Mouse (Mus musculus): ENCODE measurements at regions not wholly inside any gene's neighbourhood (a gene's known extent, or its start where the extent isn't known, plus 50 kb on each side); places are given as distances from the start of the nearest gene placed in this dataset.
"Not testable (repeated sequence)": the region's sequence is repeated elsewhere in the genome, so short reads cannot be mapped to it uniquely, and the experiment has no call there.

GRCm38 (mm10) chr16:76474481-76474880, 100.9 kb upstream of the Nrip1 start:
- TF ChIP-seq CTCF (IDR thresholded peaks at IDR 0.05; ENCODE audit: low read depth, low read length) (no peak), POLR2A (IDR thresholded peaks at IDR 0.05; ENCODE audit: insufficient read depth, low read length) (no peak), EP300 (IDR thresholded peaks at IDR 0.05; ENCODE audit: insufficient read depth, low read depth, low read length) (no peak)

GRCm38 (mm10) chr16:76472386-76472785, 98.8 kb upstream of the Nrip1 start:
- Histone ChIP-seq H3K4me3 (ENCODE audit: low read depth, low read length) (no peak overlapping the region), H3K9ac (ENCODE audit: low read depth, poor library complexity, severe bottlenecking) (no peak overlapping the region), H3K36me3 (ENCODE audit: control insufficient read depth, insufficient read depth, low read length, poor library complexity, severe bottlenecking) (no peaks in the 10 kb centered on the region), H3K27me3 (ENCODE audit: control insufficient read depth, insufficient read depth, low read length, poor library complexity, severe bottlenecking) (no peaks in the 10 kb centered on the region), H3K9me3 (replicated peaks; ENCODE audit: control insufficient read depth, insufficient read depth, low read length, poor library complexity, severe bottlenecking) (no peaks in the 10 kb centered on the region), H3K4me1 (ENCODE audit: control insufficient read depth, insufficient read depth, low read length) (no peaks in the 10 kb centered on the region), H3K27ac (ENCODE audit: insufficient read depth, low read length) (no peak overlapping the region)
- TF ChIP-seq POLR2A (IDR thresholded peaks at IDR 0.05; ENCODE audit: insufficient read depth, low read length) (no peak), EP300 (IDR thresholded peaks at IDR 0.05; ENCODE audit: insufficient read depth, low read depth, low read length) (no peak), CTCF (IDR thresholded peaks at IDR 0.05; ENCODE audit: low read depth, low read length) (no peak)

More at GRCm38 (mm10) chr16:76474481-76474880, 100.9 kb upstream of the Nrip1 start:
- Histone ChIP-seq H3K9ac (ENCODE audit: low read depth, poor library complexity, severe bottlenecking) (no peak overlapping the region), H3K36me3 (ENCODE audit: control insufficient read depth, insufficient read depth, low read length, poor library complexity, severe bottlenecking) (no peaks in the 10 kb centered on the region), H3K9me3 (replicated peaks; ENCODE audit: control insufficient read depth, insufficient read depth, low read length, poor library complexity, severe bottlenecking) (no peaks in the 10 kb centered on the region), H3K27me3 (ENCODE audit: control insufficient read depth, insufficient read depth, low read length, poor library complexity, severe bottlenecking) (no peaks in the 10 kb centered on the region), H3K27ac (ENCODE audit: insufficient read depth, low read length) (no peak overlapping the region), H3K4me1 (ENCODE audit: control insufficient read depth, insufficient read depth, low read length) (no peaks in the 10 kb centered on the region), H3K4me3 (ENCODE audit: low read depth, low read length) (no peak overlapping the region)

DNA sequence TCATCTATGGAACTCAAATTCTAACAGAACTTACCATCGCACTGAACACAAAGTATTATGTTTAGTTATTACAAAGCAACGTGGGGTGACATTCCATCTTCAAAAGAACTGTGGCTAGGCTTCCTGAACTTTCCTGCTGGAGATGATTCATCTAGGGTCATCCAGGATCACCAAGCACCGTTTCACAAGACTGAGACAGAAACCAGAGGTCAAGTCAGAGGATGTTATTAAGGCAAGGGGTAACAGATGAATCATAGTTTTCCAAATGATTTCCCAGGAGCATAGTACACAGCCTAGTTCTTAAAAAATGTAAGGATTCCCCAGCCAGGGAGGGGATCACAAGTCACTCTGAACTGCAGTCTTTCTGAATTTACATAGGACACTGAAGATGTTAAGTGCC, 97.5 kb upstream of the Nrip1 start:
- H3K4me3 ChIP-seq (ENCODE audit: low read depth, low read length): no peak overlapping the region
- no peaks in the 10 kb centered on the region for H3K9me3 ChIP-seq (replicated peaks; ENCODE audit: control insufficient read depth, insufficient read depth, low read length, poor library complexity, severe bottlenecking)
- no peak overlapping the region for H3K9ac ChIP-seq (ENCODE audit: low read depth, poor library complexity, severe bottlenecking)
- H3K27ac ChIP-seq (ENCODE audit: insufficient read depth, low read length): no peak overlapping the region
- no peaks in the 10 kb centered on the region for H3K27me3 ChIP-seq (ENCODE audit: control insufficient read depth, insufficient read depth, low read length, poor library complexity, severe bottlenecking)
- H3K36me3 ChIP-seq (ENCODE audit: control insufficient read depth, insufficient read depth, low read length, poor library complexity, severe bottlenecking): no peaks in the 10 kb centered on the region
- no peaks in the 10 kb centered on the region for H3K4me1 ChIP-seq (ENCODE audit: control insufficient read depth, insufficient read depth, low read length)
- no peak for TF ChIP-seq EP300 (IDR thresholded peaks at IDR 0.05; ENCODE audit: insufficient read depth, low read depth, low read length)
- no peak for TF ChIP-seq POLR2A (IDR thresholded peaks at IDR 0.05; ENCODE audit: insufficient read depth, low read length)
- TF ChIP-seq CTCF (IDR thresholded peaks at IDR 0.05; ENCODE audit: low read depth, low read length): no peak

DNA sequence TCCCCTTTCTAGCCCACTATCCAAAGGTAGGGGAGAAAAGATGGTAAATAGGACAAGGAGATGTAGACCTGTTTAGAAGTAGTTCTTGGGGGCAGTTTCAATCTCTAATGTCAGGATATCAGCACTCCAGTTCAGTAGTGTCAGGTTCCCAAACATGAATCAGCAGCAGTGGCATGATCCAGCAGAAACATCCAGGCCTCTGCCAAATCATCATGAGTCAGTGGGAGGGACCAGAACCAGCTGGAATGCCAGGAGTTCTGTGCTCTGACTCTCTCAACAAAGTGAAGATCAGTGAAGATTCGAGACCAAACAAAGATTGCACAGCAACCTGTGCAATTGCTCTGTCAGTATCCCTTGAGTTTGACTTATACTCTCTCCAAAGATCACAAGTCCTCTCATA, 85.9 kb upstream of the Nrip1 start:
- Histone ChIP-seq H3K9me3 (replicated peaks; ENCODE audit: control insufficient read depth, insufficient read depth, low read length, poor library complexity, severe bottlenecking) (no peaks in the 10 kb centered on the region; the same call in 1 of the 2 replicates), H3K4me1 (ENCODE audit: control insufficient read depth, insufficient read depth, low read length) (no peaks in the 10 kb centered on the region), H3K9ac (ENCODE audit: low read depth, poor library complexity, severe bottlenecking) (no peak overlapping the region), H3K36me3 (ENCODE audit: control insufficient read depth, insufficient read depth, low read length, poor library complexity, severe bottlenecking) (no peaks in the 10 kb centered on the region), H3K27ac (ENCODE audit: insufficient read depth, low read length) (no peak overlapping the region), H3K27me3 (ENCODE audit: control insufficient read depth, insufficient read depth, low read length, poor library complexity, severe bottlenecking) (no peaks in the 10 kb centered on the region), H3K4me3 (ENCODE audit: low read depth, low read length) (no peak overlapping the region)
- TF ChIP-seq POLR2A (IDR thresholded peaks at IDR 0.05; ENCODE audit: insufficient read depth, low read length): no peak
- TF ChIP-seq EP300 (IDR thresholded peaks at IDR 0.05; ENCODE audit: insufficient read depth, low read depth, low read length): no peak
- TF ChIP-seq CTCF (IDR thresholded peaks at IDR 0.05; ENCODE audit: low read depth, low read length): no peak

- not testable (repeated sequence) for H3K27ac ChIP-seq (ENCODE audit: insufficient read depth, low read length); H3K4me3 ChIP-seq (ENCODE audit: low read depth, low read length); H3K4me1 ChIP-seq (ENCODE audit: control insufficient read depth, insufficient read depth, low read length); H3K27me3 ChIP-seq (ENCODE audit: control insufficient read depth, insufficient read depth, low read length, poor library complexity, severe bottlenecking); H3K36me3 ChIP-seq (ENCODE audit: control insufficient read depth, insufficient read depth, low read length, poor library complexity, severe bottlenecking); H3K9ac ChIP-seq (ENCODE audit: low read depth, poor library complexity, severe bottlenecking); H3K9me3 ChIP-seq (replicated peaks; ENCODE audit: control insufficient read depth, insufficient read depth, low read length, poor library complexity, severe bottlenecking)
These were observed 82.6 kb upstream of the Nrip1 start for GRCm38 (mm10) chr16:76456300-76456599.

DNA sequence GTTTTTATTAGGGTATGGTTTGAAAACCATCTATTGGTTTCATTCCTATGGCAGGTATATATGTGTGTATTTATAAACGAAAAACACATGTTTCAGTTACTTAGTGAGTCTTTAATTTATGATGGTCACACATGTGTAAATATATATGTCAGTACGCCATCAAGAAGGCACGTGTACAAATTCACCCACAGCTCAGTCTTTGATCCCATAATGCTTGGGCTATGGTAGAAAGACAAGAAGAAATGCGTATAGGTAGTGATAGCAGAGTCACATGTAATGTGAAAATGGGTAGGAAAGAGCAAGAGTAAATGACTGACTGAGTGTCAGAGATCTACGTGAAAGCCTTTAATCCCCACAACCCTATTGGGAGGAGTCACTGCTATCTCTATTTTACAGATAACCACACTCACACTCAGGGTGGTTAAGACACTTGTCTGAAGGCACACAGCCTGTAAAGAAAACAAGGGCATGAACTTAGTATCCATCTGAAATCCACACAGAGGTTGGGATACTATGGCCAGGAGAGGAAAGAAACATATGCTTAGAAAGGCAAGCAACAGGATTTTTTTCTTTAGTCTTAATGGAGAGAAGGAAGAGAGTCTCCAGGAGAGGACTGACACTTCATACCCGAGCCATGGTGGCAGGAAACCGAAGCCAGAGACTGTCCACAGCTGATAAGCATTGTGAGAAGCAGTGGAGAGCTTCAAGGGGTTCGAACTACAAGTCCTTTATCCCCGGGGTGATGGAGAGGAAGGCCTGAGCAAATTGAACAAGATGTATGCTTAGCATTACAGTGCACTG, 82.1 kb upstream of the Nrip1 start:
- no peaks in the 10 kb centered on the region for H3K27me3 ChIP-seq (ENCODE audit: control insufficient read depth, insufficient read depth, low read length, poor library complexity, severe bottlenecking)
- no peak overlapping the region for H3K4me3 ChIP-seq (ENCODE audit: low read depth, low read length)
- no peaks in the 10 kb centered on the region for H3K36me3 ChIP-seq (ENCODE audit: control insufficient read depth, insufficient read depth, low read length, poor library complexity, severe bottlenecking)
- no peaks in the 10 kb centered on the region for H3K4me1 ChIP-seq (ENCODE audit: control insufficient read depth, insufficient read depth, low read length)
- H3K9me3 ChIP-seq (replicated peaks; ENCODE audit: control insufficient read depth, insufficient read depth, low read length, poor library complexity, severe bottlenecking): no peaks in the 10 kb centered on the region; the same call in 1 of the 2 replicates
- H3K27ac ChIP-seq (ENCODE audit: insufficient read depth, low read length): no peak overlapping the region
- TF ChIP-seq EP300 (IDR thresholded peaks at IDR 0.05; ENCODE audit: insufficient read depth, low read depth, low read length) (no peak), POLR2A (IDR thresholded peaks at IDR 0.05; ENCODE audit: insufficient read depth, low read length) (no peak), CTCF (IDR thresholded peaks at IDR 0.05; ENCODE audit: low read depth, low read length) (no peak)
- H3K9ac ChIP-seq (ENCODE audit: low read depth, poor library complexity, severe bottlenecking): no peak overlapping the region
